Mouse (Mus musculus): Measurements from ENCODE around the gene Cntnap1.
A peak's percentile ranks its signal among the peaks of the same experiment; 100 is the strongest.
"Not testable (repeated sequence)": the region's sequence is repeated elsewhere in the genome, so short reads cannot be mapped to it uniquely, and the experiment has no call there.

The Cntnap1 gene

GRCm38 (mm10) chr11:101149178-101150105, 20.9 kb upstream of the Cntnap1 start:
- no peak for DNase-seq (ENCODE audit: low spot score)

GRCm38 (mm10) chr11:101151063-101151462, 19.3 kb upstream of the Cntnap1 start:
- no peak for DNase-seq (ENCODE audit: low spot score)

- no peak for DNase-seq (ENCODE audit: low spot score)
These were observed 17.5 kb upstream of the Cntnap1 start for GRCm38 (mm10) chr11:101152825-101153224.

GRCm38 (mm10) chr11:101154648-101155047, 15.7 kb upstream of the Cntnap1 start:
- DNase-seq (ENCODE audit: low spot score), result no peak

GRCm38 (mm10) chr11:101155151-101155550, 15.2 kb upstream of the Cntnap1 start:
- no peak for DNase-seq (ENCODE audit: low spot score)

GRCm38 (mm10) chr11:101155728-101156371, 14.5 kb upstream of the Cntnap1 start, which contains the start of gene Tubg2:
TSS of gene Tubg2 (plus strand) at chr11:101155907.
- DNase-seq (ENCODE audit: low spot score), result peak; percentile 76

GRCm38 (mm10) chr11:101160151-101160550, 10.2 kb upstream of the Cntnap1 start:
- not testable (repeated sequence) for DNase-seq (ENCODE audit: low spot score)

- DNase-seq (ENCODE audit: low spot score), result not testable (repeated sequence)
These were observed 9.3 kb upstream of the Cntnap1 start for GRCm38 (mm10) chr11:101160981-101161505.

- DNase-seq (ENCODE audit: low spot score), result no peak
These were observed 8.8 kb upstream of the Cntnap1 start for GRCm38 (mm10) chr11:101161551-101161950.

GRCm38 (mm10) chr11:101162301-101162700, 8.0 kb upstream of the Cntnap1 start:
- no peak for DNase-seq (ENCODE audit: low spot score)

GRCm38 (mm10) chr11:101162772-101163171, 7.6 kb upstream of the Cntnap1 start:
- DNase-seq (ENCODE audit: low spot score), result no peak

GRCm38 (mm10) chr11:101163476-101164350, 6.6 kb upstream of the Cntnap1 start:
- no peak for DNase-seq (ENCODE audit: low spot score)

GRCm38 (mm10) chr11:101164351-101164665, 6.0 kb upstream of the Cntnap1 start:
- no peak for DNase-seq (ENCODE audit: low spot score)

- DNase-seq (ENCODE audit: low spot score), result no peak
These were observed 5.4 kb upstream of the Cntnap1 start for GRCm38 (mm10) chr11:101164677-101165580.

- no peak for DNase-seq (ENCODE audit: low spot score)
These were observed 4.0 kb upstream of the Cntnap1 start for GRCm38 (mm10) chr11:101166357-101166756.

GRCm38 (mm10) chr11:101167211-101167962, 2.9 kb upstream of the Cntnap1 start:
- DNase-seq (ENCODE audit: low spot score), result no peak

GRCm38 (mm10) chr11:101167963-101168300, 2.4 kb upstream of the Cntnap1 start:
- DNase-seq (ENCODE audit: low spot score), result no peak

GRCm38 (mm10) chr11:101168301-101168980, 1.9 kb upstream of the Cntnap1 start:
- no peak for DNase-seq (ENCODE audit: low spot score)

GRCm38 (mm10) chr11:101169301-101170107, 819 bp upstream of the Cntnap1 start:
- no peak for DNase-seq (ENCODE audit: low spot score)

Measured in layer of hippocampus, adult 11-12 months (tissue).